Mouse (Mus musculus): ENCODE data around the gene Prkar2a.
"Not testable (repeated sequence)": the region's sequence is repeated elsewhere in the genome, so short reads cannot be mapped to it uniquely, and the experiment has no call there.

The Prkar2a gene

GRCm38 (mm10) chr9:108689106-108689505 is at the start of gene Prkar2a:
TSS of gene Prkar2a (plus strand) at chr9:108689314.
- DNase-seq (ENCODE audit: low spot score in 2 of 2): no peak

DNA sequence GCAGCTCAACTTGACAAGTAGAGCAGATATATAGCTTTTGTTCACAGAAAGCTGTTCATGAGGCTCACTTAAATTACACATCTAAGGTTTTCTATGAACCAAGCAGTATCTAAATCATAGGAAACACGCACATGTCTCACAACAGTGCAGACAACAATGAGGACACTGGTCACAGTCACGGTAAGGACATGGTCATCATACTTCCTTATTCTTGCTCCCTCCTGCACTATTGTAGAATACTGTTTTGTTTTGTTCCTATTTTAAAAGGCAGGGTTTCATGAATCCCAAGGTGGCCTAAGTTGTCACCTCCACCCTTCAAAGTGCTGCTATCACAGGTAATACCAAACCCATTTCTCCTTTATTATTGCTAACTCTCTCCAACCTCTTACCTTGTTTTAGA is 49.3 kb upstream of the Prkar2a start:
- no peak for DNase-seq (ENCODE audit: low spot score in 2 of 2)

DNA sequence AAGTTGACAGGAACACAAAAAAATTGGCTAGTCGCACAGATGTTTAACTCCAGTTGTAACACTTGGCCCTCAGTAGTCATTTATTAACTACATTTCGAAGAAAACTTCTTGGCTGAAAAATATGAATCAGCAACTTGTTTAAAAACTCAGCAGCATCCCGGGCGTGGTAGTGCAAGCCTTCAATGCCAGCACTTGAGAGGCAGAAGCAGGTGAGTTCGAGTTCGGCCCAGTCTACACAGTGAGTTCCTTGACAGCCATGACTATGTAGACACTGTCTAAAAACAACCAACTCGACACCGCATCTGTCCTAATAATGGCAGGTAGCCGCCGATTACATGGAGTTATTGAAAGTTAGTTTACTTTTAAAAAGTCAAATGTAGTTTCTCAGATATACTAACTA is 40.9 kb upstream of the Prkar2a start:
- DNase-seq (ENCODE audit: low spot score in 2 of 2): peak in 1 of 2 experiments; percentile 15

DNA sequence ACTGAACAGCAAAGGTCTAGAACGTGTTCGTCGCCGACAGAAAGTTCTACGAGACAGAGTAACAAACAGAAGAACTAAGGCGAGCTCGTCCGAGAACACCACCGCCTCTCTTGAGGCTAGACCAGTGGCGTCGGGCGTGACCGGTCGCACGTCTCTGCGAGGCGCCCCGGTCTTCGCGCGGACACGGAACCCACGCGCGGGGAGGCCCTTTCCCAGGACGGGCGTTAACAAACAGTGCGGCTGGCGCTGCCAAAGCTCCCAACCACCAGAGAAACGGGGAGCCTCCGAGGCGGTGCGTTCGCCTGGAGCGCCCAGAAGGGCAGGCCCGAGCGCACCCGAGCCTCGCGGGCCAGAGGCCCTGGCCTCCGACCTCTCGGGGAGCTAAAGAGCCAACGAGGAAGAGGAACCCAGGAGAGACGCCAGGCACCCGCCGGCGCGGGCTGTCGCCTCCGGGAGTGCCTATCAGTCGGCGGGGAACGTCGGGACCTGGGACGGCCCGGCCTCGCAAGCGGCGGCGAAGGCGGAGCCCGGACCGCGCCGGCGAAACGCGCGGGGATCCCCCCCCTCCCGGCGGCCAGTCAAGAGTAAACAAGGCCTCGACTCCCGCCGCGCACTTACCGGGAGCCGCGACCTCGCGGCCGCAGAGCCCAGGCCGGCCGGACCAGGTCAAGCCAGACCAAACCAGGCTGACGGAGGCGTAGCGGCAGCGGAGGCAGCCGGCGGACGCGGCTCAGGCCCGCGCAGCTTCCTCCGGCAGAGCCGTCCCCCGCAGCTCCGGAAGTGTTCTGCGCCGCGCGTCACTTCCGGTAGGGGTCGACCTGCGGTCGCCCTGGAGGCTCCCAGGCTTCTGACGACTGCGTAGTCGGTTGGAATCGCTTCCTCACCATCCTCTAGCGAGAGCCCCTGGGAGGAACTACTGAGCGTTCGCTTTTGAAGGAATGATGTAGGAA is 40.2 kb upstream of the Prkar2a start, which contains the start of gene Arih2:
Arih2 (minus strand) TSS at position 776 of the 950 bp plus-strand sequence.
- DNase-seq (ENCODE audit: low spot score in 2 of 2): peak; percentile 76 to 87

GRCm38 (mm10) chr9:108649561-108650440 is 39.3 kb upstream of the Prkar2a start:
- DNase-seq (ENCODE audit: low spot score in 2 of 2): no peak

GRCm38 (mm10) chr9:108654566-108655464 is 34.3 kb upstream of the Prkar2a start:
- DNase-seq (ENCODE audit: low spot score in 2 of 2): no peak

GRCm38 (mm10) chr9:108655865-108656264 is 33.2 kb upstream of the Prkar2a start:
- not testable (repeated sequence) for DNase-seq (ENCODE audit: low spot score in 2 of 2)

GRCm38 (mm10) chr9:108661677-108662612 is 27.2 kb upstream of the Prkar2a start, which contains the start of gene Slc25a20:
TSS of gene Slc25a20 (plus strand) at chr9:108662088.
- peak; percentile 68 to 76 for DNase-seq (ENCODE audit: low spot score in 2 of 2)

GRCm38 (mm10) chr9:108662660-108663059 is 26.5 kb upstream of the Prkar2a start:
- no peak for DNase-seq (ENCODE audit: low spot score in 2 of 2)

- no peak for DNase-seq (ENCODE audit: low spot score in 2 of 2)
Observed at GRCm38 (mm10) chr9:108669875-108670274, 19.2 kb upstream of the Prkar2a start.

GRCm38 (mm10) chr9:108673151-108673550 is 16.0 kb upstream of the Prkar2a start:
- no peak for DNase-seq (ENCODE audit: low spot score in 2 of 2)

GRCm38 (mm10) chr9:108680026-108680425 is 9.1 kb upstream of the Prkar2a start:
- no peak for DNase-seq (ENCODE audit: low spot score in 2 of 2)

DNA sequence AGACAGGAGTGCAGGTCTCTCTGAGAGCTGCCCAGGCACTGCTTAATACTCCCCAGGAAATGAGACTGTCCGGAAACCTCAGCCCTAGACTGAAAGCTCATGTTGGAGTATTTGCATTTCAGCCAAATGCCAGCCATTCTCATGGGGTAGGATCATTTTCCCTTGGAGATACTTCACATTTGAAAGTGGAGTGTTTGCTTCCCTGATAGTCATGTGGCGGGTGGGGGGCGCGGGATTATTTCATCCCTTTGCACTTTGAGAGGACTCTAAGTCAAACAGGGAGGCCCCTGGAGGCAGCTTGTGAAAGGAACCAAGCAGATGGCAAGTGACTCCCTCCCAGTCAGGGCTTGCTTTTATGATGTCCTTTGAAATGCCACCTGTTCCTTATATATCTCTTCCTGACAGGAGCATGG is 2.6 kb upstream of the Prkar2a start:
- DNase-seq (ENCODE audit: low spot score in 2 of 2): no peak

- DNase-seq (ENCODE audit: low spot score in 2 of 2): no peak
Observed at GRCm38 (mm10) chr9:108687181-108687580, 1.9 kb upstream of the Prkar2a start.

DNA sequence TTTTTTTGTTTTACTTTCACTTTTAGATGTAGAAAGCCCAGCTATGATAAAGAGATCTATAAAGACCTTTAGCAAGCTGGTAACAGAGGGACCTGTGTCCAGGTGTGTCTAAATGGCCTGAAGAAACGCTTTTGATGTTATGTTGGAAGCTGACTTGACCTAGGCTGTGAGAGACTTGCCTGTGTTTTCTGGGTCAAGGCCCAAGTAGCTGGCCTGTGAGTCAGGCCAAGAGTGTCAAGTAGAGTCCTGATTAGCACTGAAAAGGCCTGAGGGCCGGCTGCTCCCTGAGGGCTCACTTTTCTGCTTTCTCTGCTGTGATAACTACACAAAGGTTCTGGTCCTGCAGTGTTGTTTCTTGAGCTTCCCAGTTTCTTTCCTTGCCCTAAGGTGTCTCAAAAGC is 1.4 kb upstream of the Prkar2a start:
- DNase-seq (ENCODE audit: low spot score in 2 of 2): no peak

DNA sequence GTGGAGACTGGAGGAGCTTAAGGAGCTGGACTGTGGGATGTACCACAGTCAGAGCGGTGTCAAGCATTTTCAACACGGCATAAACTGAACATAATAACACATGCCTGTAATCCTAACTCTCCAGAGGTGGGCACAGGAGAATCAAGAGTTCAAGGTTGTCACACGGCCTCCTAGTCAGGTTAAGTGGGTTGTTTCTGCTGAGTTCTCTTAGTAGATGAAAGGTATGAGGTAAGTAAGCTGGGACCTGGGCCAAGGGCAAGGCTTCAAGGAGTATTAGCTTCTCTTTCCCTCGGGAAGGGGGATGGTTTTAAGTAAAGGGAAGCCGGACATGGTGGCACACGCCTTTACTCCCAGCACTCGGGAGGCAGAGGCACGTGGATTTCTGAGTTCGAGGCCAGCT is 663 bp upstream of the Prkar2a start:
- no peak for DNase-seq (ENCODE audit: low spot score in 2 of 2)

DNA sequence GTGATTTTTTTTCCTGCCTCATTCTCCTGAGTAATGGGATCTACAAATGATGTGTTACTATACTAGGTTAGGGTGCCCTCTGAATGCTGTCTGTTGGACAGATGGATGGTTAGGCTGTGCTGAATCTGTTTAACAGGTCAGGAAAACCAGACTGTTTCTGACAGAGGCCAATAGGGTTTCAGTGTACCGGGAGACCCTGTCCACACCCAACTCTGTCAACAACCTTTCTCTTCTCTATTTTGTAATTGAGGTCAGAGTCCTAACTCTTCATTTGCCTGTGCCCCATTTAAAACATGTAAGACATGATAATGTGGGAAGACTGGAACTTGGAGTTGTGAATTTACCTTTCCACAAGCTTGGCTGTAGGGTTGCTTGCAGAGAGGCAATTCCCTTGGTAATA is 879 bp downstream of the Prkar2a start:
- DNase-seq (ENCODE audit: low spot score in 2 of 2): no peak

GRCm38 (mm10) chr9:108690914-108691313 is 1.8 kb downstream of the Prkar2a start:
- DNase-seq (ENCODE audit: low spot score in 2 of 2): no peak

GRCm38 (mm10) chr9:108691371-108691770 is 2.3 kb downstream of the Prkar2a start:
- no peak for DNase-seq (ENCODE audit: low spot score in 2 of 2)

GRCm38 (mm10) chr9:108691846-108692225 is 2.7 kb downstream of the Prkar2a start:
- peak; percentile 61 to 73 for DNase-seq (ENCODE audit: low spot score in 2 of 2)
